Mouse (Mus musculus): ENCODE results near the gene Tada2b. TPM values are rescaled to one million over a fixed set of nuclear protein-coding genes. Genes with fewer than 3 reads are reported as not detected.

The Tada2b gene
- total and polyA plus RNA-seq, 3 experiments, result 9.6 to 24.9 TPM; not detected in 1

DNA sequence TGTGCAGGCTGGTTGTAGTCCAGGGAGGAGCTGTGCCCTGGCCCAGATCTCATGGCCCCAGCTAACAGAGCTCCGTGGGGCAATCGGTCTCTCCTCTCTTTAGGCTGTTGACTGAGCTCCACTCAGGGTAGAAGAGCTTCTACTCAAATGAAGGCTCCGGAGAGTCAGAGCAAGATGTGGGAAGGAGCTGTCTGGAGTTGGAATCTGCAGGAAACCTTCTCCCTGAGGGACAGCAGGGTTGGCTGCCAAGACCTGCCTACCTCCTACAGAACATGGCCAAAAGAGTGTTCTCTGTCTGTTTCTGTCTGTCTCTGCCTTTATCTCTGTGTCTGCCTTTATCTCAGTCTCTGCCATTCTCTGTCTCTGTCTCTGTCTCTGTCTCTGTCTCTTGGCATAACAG is 54.5 kb downstream of the Tada2b start:
- H3K4me3 ChIP-seq (ENCODE audit: control insufficient read depth in 1 of 2, insufficient read depth in 1 of 2, low read depth in 2 of 2, low read length in 2 of 2), result no peak overlapping the region
- no peak for DNase-seq (ENCODE audit: low read depth, low spot score)
- H3K4me1 ChIP-seq (ENCODE audit: control insufficient read depth in 1 of 2, insufficient read depth in 2 of 2, low read length in 2 of 2), result no peaks in the 10 kb centered on the region
- no peaks in the 10 kb centered on the region for H3K9me3 ChIP-seq (replicated peaks; ENCODE audit: insufficient read depth, low read length)
- no peak overlapping the region for H3K9ac ChIP-seq (ENCODE audit: control insufficient read depth, low read depth, low read length, poor library complexity, severe bottlenecking)
- no peaks in the 10 kb centered on the region for H3K27me3 ChIP-seq (ENCODE audit: control insufficient read depth in 1 of 2, insufficient read depth in 2 of 2, low read length in 2 of 2)
- no peaks in the 10 kb centered on the region for H3K79me2 ChIP-seq (ENCODE audit: control insufficient read depth, insufficient read depth, low read length, poor library complexity)
- no peak for TF ChIP-seq ZC3H11A (IDR thresholded peaks at IDR 0.05; ENCODE audit: low read depth, low read length)
- TF ChIP-seq MAX (IDR thresholded peaks at IDR 0.05; ENCODE audit: low read length), result no peak
- TF ChIP-seq MYB (IDR thresholded peaks at IDR 0.05; ENCODE audit: low read depth, low read length), result no peak
- no peak for TF ChIP-seq TCF12 (IDR thresholded peaks at IDR 0.05; ENCODE audit: low read depth, low read length)
- no peak overlapping the region for H3K27ac ChIP-seq (ENCODE audit: control insufficient read depth, low read depth, low read length)
- H3K36me3 ChIP-seq (ENCODE audit: control insufficient read depth in 1 of 2, insufficient read depth in 2 of 2, low read length in 2 of 2), result no peaks in the 10 kb centered on the region

DNA sequence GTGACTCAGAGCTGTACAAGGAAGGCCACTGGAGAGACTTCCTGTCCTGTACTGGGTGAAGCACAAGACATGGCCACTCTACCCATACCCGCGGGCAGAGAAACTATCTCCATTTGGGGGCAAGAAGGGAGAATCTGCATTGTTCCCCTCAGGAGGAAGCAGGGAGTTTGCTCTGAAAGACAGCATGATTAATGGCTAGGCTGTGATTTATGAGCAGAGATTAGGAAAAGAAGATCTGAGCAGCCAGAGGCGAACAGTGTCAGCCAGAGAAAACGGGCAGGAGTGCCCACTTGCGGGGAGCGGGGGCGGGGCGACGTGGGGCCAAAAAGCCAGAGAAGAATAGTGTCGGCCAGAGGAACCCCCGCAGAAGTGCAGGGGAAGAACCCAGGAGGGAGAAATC is 56.3 kb downstream of the Tada2b start:
- no peak for DNase-seq (ENCODE audit: low read depth, low spot score)
- Histone ChIP-seq H3K36me3 (ENCODE audit: control insufficient read depth in 1 of 2, insufficient read depth in 2 of 2, low read length in 2 of 2) (no peaks in the 10 kb centered on the region), H3K4me1 (ENCODE audit: control insufficient read depth in 1 of 2, insufficient read depth in 2 of 2, low read length in 2 of 2) (no peaks in the 10 kb centered on the region), H3K4me3 (ENCODE audit: control insufficient read depth in 1 of 2, insufficient read depth in 1 of 2, low read depth in 2 of 2, low read length in 2 of 2) (no peak overlapping the region), H3K79me2 (ENCODE audit: control insufficient read depth, insufficient read depth, low read length, poor library complexity) (no peaks in the 10 kb centered on the region), H3K27ac (ENCODE audit: control insufficient read depth, low read depth, low read length) (no peak overlapping the region), H3K27me3 (ENCODE audit: control insufficient read depth in 1 of 2, insufficient read depth in 2 of 2, low read length in 2 of 2) (no peaks in the 10 kb centered on the region), H3K9me3 (replicated peaks; ENCODE audit: insufficient read depth, low read length) (no peaks in the 10 kb centered on the region), H3K9ac (ENCODE audit: control insufficient read depth, low read depth, low read length, poor library complexity, severe bottlenecking) (no peak overlapping the region)
- no peak for TF ChIP-seq ZNF384 (IDR thresholded peaks at IDR 0.05; ENCODE audit: low read depth, low read length)

DNA sequence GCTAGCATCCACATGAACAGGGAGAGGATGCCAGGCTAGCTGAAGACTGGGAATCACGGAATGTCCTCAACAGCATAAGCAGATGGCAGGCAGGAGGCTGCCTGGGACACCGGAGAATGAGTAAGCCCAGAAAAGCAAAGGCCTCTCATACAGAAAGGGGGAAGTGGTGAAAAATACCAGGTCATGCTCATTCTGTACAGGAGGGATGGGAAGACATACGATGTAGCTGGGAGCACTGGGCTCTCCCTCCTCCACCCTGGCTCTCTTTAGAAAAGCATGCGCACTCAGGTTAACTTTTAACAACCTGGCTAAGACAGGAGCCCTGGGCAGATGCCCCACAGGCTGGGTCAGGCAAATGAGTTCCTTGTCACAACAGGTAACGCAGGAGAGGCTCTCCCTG is 57.7 kb downstream of the Tada2b start:
- H3K27me3 ChIP-seq (ENCODE audit: control insufficient read depth in 1 of 2, insufficient read depth in 2 of 2, low read length in 2 of 2), result no peaks in the 10 kb centered on the region

DNA sequence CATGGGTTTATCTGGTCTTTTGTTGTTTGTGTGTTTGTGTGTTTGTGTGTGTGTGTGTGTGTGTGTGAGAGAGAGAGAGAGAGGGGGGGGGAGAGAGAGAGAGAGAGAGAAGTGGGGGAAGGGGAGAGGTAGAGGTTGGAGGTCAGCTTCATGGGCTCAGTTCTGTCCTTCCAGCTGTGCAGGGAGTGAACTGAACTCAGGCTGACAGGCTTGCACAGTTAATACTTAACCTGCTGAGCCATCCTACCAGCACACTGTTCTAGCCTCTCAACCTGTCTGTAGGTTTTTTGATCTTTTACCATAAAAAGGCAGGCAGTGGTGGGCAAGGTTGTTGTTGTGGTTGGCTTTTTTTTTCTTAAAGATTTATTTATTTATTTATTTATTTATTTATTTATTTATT is 59.4 kb downstream of the Tada2b start:
- no peaks in the 10 kb centered on the region for H3K36me3 ChIP-seq (ENCODE audit: control insufficient read depth in 1 of 2, insufficient read depth in 2 of 2, low read length in 2 of 2)
- H3K27ac ChIP-seq (ENCODE audit: control insufficient read depth, low read depth, low read length), result no peak overlapping the region
- H3K4me1 ChIP-seq (ENCODE audit: control insufficient read depth in 1 of 2, insufficient read depth in 2 of 2, low read length in 2 of 2), result no peaks in the 10 kb centered on the region
- H3K9me3 ChIP-seq (replicated peaks; ENCODE audit: insufficient read depth, low read length), result no peaks in the 10 kb centered on the region
- no peak for TF ChIP-seq POLR2A (IDR thresholded peaks at IDR 0.05; ENCODE audit: control insufficient read depth in 1 of 2, insufficient read depth in 1 of 2, low read depth in 1 of 2, low read length in 2 of 2, poor library complexity in 1 of 2)
- no peak overlapping the region for H3K4me3 ChIP-seq (ENCODE audit: control insufficient read depth in 1 of 2, insufficient read depth in 1 of 2, low read depth in 2 of 2, low read length in 2 of 2)
- no peaks in the 10 kb centered on the region for H3K27me3 ChIP-seq (ENCODE audit: control insufficient read depth in 1 of 2, insufficient read depth in 2 of 2, low read length in 2 of 2)
- DNase-seq (ENCODE audit: low read depth, low spot score), result no peak
- no peak overlapping the region for H3K9ac ChIP-seq (ENCODE audit: control insufficient read depth, low read depth, low read length, poor library complexity, severe bottlenecking)
- no peaks in the 10 kb centered on the region for H3K79me2 ChIP-seq (ENCODE audit: control insufficient read depth, insufficient read depth, low read length, poor library complexity)

More for the DNA sequence above, 57.7 kb downstream of the Tada2b start:
- H3K36me3 ChIP-seq (ENCODE audit: control insufficient read depth in 1 of 2, insufficient read depth in 2 of 2, low read length in 2 of 2), result no peaks in the 10 kb centered on the region
- no peak for DNase-seq (ENCODE audit: low read depth, low spot score)
- no peak overlapping the region for H3K27ac ChIP-seq (ENCODE audit: control insufficient read depth, low read depth, low read length)
- H3K4me1 ChIP-seq (ENCODE audit: control insufficient read depth in 1 of 2, insufficient read depth in 2 of 2, low read length in 2 of 2), result no peaks in the 10 kb centered on the region
- TF ChIP-seq MEF2A (IDR thresholded peaks at IDR 0.05; ENCODE audit: extremely low read depth, insufficient replicate concordance, low read depth, low read length, poor library complexity, severe bottlenecking) (no peak), ETS1 (IDR thresholded peaks at IDR 0.05; ENCODE audit: low read depth, low read length) (no peak), BHLHE40 (IDR thresholded peaks at IDR 0.05; ENCODE audit: borderline replicate concordance, low read depth, low read length) (no peak), POLR2A (IDR thresholded peaks at IDR 0.05; ENCODE audit: control insufficient read depth in 1 of 2, insufficient read depth in 1 of 2, low read depth in 1 of 2, low read length in 2 of 2, poor library complexity in 1 of 2) (no peak)
- no peaks in the 10 kb centered on the region for H3K9me3 ChIP-seq (replicated peaks; ENCODE audit: insufficient read depth, low read length)
- H3K4me3 ChIP-seq (ENCODE audit: control insufficient read depth in 1 of 2, insufficient read depth in 1 of 2, low read depth in 2 of 2, low read length in 2 of 2), result no peak overlapping the region
- H3K79me2 ChIP-seq (ENCODE audit: control insufficient read depth, insufficient read depth, low read length, poor library complexity), result no peaks in the 10 kb centered on the region
- H3K9ac ChIP-seq (ENCODE audit: control insufficient read depth, low read depth, low read length, poor library complexity, severe bottlenecking), result no peak overlapping the region

Other genes starting within 250 kb of the Tada2b start
- not detected in 2 replicates for gene Sorcs2, start 86.1 kb downstream of the Tada2b start, total RNA-seq (2012; rRNA removed)
- not detected for gene Sorcs2, start 86.1 kb downstream of the Tada2b start, polyA plus RNA-seq (2012; ENCODE audit: insufficient read depth in 1 of 2, insufficient read length in 2 of 2, low read depth in 1 of 2, low replicate concordance in 2 of 2, missing spikeins in 1 of 2)
- 68.0 and 75.7 TPM in 2 replicates for gene Grpel1, start 19.3 kb downstream of the Tada2b start, total RNA-seq (2012; rRNA removed)
- gene Grpel1, start 19.3 kb downstream of the Tada2b start, polyA plus RNA-seq (2012; ENCODE audit: insufficient read depth in 1 of 2, insufficient read length in 2 of 2, low read depth in 1 of 2, low replicate concordance in 2 of 2, missing spikeins in 1 of 2), result 10 to 100 TPM; 41.1 to 87.4 TPM
- 0.23 and 0.31 TPM in 2 replicates for gene Ccdc96, start 303 bp upstream of the Tada2b start, total RNA-seq (2012; rRNA removed)
- under 1 TPM in 1 of 2 experiments, not detected in 1; 0.64 TPM for gene Ccdc96, start 303 bp upstream of the Tada2b start, polyA plus RNA-seq (2012; ENCODE audit: insufficient read depth in 1 of 2, insufficient read length in 2 of 2, low read depth in 1 of 2, low replicate concordance in 2 of 2, missing spikeins in 1 of 2)
- 7.3 and 9.6 TPM in 2 replicates for gene Tbc1d14, start 109.0 kb upstream of the Tada2b start, total RNA-seq (2012; rRNA removed)
- 10 to 100 TPM in 1 of 2 experiments, not detected in 1; 35.6 TPM for gene Tbc1d14, start 109.0 kb upstream of the Tada2b start, polyA plus RNA-seq (2012; ENCODE audit: insufficient read depth in 1 of 2, insufficient read length in 2 of 2, low read depth in 1 of 2, low replicate concordance in 2 of 2, missing spikeins in 1 of 2)
- gene D5Ertd579e, start 211.7 kb upstream of the Tada2b start, total RNA-seq (2012; rRNA removed), result 15.9 and 18.9 TPM in 2 replicates
- gene D5Ertd579e, start 211.7 kb upstream of the Tada2b start, polyA plus RNA-seq (2012; ENCODE audit: insufficient read depth in 1 of 2, insufficient read length in 2 of 2, low read depth in 1 of 2, low replicate concordance in 2 of 2, missing spikeins in 1 of 2), result 10 to 100 TPM in 1 of 2 experiments, not detected in 1; 31.1 TPM

Data from MEL (cell line).